Mouse (Mus musculus) T-helper 1 cell (primary cell): ENCODE data around the gene Snrpa1.

ENCODE experiments used
- in situ Hi-C: fragments of 300-600 bp; cut with MboI, MseI; formaldehyde crosslinking; loops from one replicate; pipeline ENCODE4 v1.15.1; 2025; ENCODE audit warnings: high pct_unique_total_duplicates

The Snrpa1 gene

DNA sequence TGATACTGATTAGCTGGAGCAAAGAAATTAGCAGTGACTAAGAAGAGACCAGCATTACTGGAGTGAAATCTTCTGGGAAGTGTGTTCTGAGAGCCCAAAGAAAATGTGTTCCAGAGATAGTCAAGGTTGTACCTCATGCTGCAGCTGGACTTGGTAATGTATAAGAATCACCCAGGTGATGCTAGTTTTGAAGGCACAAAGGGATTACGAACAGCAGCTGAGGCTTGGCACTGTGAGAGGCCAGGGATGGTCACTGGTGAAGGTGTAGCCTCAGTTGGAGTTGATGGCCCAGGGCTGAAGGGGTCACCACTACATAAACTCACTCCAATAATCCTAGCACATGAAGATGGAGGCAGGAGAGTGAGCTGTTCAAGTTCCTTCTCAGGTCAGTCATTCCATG, at the start of gene Snrpa1:
TSS of gene Snrpa1 (plus strand) at position 301 of the 400 bp plus-strand sequence.
- in situ Hi-C loops = loop anchor here (5.0 kb wide), 1 partner anchor 356 kb away; no protein-coding TSS in a partner anchor

DNA sequence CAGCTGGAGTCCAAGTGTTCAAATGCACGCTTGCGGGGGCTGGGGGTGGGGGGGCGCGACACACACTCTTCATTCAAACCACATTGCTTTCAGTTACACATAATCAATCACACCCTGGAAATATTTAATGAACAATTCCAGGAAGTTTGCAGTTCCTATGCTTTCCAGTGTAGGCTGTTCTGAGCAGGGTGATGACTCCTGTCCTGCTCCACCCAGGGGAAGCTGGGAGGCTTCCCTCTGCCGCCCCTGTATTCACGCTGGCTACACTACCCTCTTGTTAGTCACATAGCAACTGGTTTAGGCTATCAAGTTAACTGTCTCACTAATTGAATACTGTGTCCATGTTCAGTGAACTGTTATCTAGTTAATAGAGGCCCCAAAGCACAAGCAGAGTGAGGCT, 48.3 kb upstream of the Snrpa1 start:
- in situ Hi-C loops = loop anchor here (10.0 kb wide), 1 partner anchor 1864 kb away; no protein-coding TSS in a partner anchor

DNA sequence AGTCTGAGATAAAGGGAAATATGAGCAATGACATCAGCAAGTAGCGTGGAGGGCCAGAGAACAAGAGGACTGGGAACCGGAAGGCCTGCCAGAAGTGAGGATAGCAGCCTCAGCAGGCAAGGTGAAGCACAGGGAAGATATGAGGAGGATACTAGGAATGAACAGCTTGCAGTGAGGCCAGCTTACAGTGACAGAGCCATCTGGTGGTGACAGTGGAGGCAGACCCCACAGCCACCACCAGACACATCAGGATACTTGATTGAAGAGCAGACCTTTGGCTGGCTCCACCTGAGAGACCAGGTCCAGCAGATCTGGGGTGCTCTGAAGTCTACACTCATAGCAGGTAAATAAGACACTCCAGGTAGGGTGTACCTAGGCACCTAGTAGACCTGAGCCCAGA, 31.1 kb upstream of the Snrpa1 start:
- in situ Hi-C loops = no loop called here

DNA sequence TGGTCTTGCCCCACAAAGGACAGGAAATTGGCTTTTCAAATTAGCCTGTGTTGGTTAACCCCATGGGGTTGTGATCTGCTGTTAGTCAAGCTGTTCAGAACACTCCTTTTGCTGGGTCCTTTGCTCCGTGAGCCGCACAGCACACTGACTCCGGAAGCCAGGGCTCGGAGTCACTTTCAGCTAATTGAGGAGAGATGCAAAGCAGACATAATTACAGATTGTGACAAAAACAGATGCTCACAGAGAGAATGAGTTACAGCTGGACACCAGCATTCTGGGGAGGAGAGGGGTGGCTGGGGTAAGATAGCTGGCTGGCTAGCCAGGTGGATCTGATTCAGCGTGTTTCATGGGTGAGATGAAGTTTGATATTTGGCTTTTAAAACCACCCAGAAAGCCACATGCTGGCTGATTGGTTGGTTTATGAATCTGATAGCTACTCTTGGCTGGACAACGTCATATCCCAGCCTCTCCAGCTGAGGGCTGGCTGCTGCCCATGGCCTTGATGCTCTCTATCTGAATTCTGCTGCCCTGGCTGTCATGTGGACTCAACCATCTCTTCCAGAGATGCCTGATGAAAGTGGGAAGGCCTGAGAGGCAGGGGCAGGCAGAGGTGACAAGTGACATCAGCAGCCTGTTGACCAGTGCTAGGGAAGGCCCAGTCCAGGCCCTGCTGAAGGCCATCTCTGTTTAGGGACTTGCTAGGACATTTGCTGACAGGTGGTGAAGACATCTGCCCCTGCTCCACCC, 29.9 kb upstream of the Snrpa1 start:
- in situ Hi-C loops = no loop called here

DNA sequence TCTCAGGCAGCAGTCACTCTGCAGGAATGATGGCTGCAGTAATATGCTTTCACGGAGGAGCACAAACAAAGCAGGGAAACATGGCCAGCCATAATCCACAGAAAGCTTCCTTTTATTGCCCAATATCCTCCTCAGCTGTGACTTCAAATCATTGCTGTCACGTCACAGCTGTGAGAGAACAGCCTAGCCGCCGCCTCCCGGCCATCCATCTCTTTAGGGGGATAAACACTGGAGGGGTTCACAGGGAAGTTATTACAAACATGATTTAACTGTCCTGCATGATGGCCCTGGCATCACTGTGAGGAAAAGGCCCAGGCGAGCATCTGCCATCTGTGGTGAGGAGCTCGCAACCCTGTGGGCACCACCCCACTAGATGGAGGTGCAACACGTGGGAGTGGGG, 22.0 kb upstream of the Snrpa1 start:
- in situ Hi-C loops = no loop called here

DNA sequence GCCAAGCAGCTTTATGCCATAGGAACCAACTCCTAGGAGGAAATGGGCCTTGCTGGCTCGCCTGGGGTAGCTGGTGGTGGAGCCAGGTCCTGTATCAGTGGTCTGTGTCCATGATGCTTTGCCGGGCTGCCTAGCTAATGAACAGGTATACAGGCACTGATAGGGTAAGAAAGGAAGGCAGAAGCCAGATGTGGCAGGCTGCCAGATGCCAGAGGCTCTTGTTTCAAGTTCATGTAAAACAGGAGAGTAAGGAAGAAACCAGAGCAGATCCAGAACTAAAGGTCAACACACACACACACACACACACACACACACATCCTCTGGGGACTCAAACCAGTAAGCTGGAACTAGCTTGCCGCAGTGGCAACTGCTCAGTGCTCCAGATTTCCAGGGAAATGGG, 20.5 kb upstream of the Snrpa1 start:
- in situ Hi-C loops = no loop called here

DNA sequence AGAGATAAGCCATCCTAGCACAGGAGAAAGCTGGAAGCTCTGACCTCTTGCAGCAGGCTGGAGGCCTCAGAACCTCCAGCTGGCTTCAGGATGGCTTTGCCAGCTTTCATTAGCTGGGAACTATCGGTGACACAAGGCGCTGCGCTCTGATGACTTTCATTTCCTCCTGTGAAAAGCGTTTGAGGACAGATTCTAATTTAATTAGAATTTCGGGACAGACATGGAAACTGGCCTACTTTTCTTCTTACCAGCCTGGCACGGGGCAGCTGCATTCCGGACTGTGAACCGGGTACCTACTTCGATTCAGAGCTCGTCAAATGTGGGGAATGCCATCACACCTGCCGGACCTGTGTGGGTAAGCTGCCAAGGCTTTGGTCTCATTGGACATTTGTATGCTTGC, 20.1 kb upstream of the Snrpa1 start:
- in situ Hi-C loops = no loop called here

DNA sequence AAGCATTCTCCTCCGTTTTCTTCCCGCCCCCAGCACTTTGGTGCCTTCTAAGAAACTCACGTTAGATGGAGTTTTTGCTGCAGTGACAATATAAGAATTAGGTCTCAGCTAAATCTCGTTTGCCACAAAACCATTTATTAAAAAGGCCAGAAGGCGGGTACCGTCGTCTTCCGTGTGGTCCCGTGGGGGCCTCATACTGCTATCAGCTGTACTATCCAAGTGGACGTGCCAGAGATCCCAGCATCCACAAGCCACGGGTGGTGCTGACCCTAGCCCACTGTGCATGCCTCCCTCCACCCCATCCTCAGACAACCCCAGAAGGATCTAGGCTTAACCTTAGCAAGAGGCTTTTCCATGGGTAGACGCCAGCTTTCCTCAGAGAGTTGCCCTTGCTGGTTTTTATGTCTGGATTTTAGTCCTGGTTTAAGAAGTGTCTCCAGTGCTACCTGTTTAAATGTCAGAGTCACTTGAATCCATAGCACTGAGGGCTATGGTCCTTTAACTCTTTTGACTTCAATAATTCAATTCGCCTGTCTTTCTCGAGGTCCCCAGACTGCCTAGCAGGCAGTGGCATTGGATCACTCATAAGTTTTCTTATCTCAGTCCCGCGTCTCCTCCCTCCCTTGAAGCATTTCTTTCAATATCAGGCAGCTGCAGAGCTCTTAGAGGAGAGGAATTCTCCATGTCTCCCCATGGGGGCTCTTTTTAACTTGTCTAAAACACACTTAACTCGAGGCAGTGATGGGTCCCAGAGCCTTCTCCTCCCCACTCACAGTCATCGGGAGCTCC, 18.6 kb upstream of the Snrpa1 start:
- in situ Hi-C loops = no loop called here

DNA sequence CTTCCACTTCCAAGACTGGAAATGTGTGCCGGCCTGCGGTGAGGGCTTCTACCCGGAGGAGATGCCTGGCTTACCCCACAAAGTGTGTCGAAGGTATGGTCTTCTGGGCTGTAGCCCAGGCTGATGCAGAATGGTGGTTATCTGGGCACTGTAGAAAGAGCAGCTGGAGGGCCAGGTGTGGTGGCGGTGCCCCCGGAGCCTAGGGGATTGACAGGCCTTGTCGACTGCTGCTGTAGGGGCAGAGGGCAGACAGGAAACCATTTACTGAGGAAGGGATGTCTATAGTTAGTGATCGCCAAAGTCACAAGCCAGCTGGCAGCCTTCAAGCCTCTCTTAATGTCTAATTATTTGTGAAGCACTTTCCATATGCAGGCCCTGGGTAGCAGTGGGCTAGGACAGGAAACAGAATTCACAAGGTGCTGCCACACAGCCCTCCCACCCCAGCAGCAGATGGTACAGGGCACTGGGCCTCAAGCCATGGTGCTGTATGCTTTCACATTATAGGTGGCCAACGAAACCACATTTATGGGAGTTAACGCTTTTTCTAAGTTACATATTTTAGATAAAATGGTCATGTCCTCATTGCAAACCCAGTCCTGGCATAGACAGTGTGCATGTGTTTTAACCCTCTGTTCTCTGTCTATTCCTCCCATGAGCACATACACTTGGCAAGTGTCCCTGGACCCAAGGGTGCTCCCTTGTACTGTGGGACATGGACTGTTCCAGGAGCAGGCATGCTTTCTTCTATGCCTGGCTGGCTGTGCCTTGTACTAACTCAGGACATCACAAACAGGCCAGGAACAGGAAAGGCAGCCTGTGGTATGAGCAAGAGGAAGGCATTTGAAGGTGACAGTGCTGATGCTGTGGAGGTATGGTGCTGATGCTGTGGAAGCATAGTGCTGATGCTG, 15.0 kb upstream of the Snrpa1 start, which contains the start of gene Gm45213:
TSS of gene Gm45213 (plus strand) at position 51 of the 908 bp plus-strand sequence.
- in situ Hi-C loops = no loop called here

DNA sequence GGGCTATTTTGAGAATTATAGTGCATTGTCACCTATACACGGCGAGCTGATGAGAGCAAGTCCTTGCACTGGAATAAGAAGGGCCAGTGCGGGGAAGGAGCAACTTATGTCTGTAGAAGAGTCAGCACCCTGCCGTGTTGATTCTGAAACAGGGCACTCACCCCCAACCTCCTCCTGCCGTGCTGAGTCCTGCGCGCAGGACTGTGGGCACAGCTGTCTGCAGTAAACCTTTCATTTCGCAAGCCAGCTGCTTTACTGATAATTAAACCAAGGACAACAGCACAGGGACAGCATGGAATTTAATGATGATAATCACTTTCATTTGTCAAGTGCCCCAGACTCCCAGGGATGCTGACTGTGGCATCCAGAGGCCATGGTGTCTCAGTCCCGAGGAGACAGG, 14.2 kb upstream of the Snrpa1 start:
- in situ Hi-C loops = no loop called here

DNA sequence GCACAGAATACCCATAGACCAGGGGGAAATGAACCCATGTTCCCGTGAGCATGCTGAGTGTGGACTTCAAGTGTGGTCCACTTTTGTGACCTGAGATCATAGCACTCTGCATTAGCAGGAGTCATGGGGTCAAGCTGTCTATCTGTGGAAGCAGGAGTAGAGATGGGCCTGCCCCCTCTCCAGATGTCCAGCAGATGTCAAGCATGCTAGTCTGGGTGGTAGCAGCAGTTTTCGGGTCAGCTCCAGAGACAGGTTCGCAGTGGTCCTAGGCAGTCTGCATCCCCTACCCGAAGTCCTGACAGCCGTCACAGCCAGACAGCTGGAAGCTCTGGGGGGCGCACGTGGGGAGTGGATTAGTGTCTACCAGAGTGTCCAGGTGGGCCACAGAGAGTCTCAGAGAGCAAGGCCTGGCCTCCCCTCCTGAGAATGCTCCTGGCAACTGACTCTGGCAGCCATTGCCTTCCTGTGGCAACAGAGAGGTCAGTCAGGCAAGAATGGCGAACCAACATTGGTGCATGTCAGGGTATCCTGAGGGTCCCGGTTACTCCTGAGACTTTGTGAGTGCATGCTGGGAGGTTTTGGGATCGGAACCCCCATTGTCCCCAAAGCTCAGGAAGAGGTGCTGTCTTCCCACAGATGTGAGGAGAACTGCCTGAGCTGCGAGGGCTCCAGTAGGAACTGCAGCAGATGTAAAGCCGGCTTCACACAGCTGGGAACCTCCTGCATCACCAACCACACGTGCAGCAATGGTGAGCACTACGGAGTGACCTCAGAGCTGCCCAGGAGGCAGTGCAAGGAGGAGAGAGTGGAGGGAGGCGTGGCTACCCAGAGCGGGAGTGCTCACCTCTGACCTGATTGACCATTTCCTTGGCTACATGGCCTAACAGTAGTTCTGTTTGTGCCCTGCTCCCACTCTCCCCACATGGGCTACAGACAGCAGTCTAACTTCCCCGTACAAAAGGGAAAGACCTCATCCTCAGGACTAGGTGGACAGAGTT, 11.6 kb upstream of the Snrpa1 start:
- in situ Hi-C loops = no loop called here

DNA sequence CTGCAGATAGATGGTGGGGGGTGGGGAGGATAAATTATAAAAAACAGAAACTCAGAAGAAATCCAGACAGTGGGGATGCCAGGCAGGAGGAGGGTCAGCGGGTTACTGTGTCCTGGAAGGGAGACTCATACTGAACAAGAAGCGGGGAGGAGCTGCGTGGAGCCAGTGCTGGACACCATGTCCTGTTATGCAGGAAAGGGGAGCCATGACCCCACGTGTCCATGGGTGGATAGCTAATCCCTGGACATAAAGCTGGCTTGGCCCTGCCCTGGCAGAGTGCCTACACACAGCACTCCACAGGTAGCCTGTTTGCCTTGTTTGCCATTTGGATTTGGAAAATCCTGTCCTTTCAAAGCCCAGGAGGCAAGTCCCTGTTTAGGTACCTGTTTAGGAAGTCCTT, 10.8 kb upstream of the Snrpa1 start:
- in situ Hi-C loops = no loop called here

DNA sequence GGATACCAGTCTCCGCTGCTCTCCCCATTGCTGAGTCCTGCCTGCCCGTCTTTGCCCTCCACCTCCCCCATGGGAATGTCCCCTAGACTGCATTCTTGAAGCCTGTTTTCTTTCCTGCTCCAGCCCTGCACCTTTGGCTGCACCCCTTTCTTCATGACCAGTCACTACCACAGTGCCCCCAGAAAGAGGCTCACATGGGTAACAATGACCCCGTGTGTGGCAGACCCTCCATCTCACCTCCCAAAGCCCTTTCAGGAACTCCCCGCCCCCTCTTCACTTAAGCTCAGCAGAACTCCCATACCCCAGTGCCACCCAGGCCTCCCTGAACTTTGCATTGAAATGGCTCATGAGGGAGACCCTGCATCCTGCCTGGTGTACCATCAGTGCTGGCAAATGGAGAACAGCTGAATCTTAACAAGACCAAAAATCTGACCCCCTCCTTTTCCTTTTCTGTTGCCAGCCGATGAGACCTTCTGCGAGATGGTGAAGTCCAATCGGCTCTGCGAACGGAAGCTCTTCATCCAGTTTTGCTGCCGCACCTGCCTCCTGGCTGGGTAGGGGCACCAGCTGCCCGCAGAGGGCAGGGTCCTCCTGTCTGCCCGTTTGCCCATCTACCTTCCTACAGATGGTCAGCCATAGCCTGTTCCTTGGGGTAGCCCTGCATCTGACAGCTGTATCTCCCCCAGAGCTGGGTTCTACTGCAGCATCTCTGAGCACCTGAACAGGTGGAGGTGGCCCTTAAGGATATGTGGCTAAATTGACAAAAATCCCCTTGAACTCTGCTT, 10.2 kb upstream of the Snrpa1 start:
- in situ Hi-C loops = no loop called here

DNA sequence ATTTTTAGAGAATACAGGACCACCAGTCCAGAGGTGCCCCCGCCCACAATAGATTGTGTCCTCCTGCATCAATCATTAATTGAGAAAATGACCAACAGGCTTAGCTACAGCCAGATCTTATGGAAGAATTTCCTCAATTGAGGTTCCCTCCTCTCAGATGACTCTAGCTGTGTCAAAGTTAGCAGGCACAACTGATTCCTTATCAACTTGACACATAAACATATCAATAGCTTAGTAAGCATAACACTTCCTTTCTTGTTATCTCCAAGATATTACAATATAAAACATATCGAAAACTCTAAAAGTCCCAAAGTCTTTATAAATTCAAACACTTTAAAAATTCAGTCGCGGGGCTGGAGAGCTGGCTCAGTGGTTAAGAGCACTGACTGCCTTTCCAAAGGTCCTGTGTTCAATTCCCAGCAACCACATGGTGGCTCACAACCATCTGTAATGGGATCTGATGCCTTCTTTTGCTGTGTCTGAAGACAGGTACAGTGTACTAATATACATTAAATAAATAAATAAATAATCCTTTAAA, 4.8 kb upstream of the Snrpa1 start:
- in situ Hi-C loops = no loop called here

DNA sequence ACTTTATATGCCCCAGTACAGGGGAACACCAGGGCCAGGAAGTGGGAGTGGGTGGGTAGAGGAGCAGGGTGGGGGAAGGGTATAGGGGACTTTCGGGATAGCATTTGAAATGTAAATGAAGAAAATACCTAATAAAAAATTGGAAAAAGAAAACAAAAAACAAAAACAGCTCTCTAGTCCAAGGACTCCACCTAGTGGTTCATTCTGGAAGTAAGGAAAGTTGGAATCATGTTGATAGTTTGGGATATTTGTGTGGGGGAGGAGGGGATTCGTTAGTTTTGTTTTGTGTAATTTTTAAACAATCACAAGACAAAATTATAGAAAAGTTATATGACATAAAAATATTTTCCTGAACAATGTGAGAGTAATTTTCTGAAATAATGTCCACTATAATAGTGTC, 3.4 kb upstream of the Snrpa1 start:
- in situ Hi-C loops = loop anchor here (5.0 kb wide), 1 partner anchor 353 kb away; no protein-coding TSS in a partner anchor

DNA sequence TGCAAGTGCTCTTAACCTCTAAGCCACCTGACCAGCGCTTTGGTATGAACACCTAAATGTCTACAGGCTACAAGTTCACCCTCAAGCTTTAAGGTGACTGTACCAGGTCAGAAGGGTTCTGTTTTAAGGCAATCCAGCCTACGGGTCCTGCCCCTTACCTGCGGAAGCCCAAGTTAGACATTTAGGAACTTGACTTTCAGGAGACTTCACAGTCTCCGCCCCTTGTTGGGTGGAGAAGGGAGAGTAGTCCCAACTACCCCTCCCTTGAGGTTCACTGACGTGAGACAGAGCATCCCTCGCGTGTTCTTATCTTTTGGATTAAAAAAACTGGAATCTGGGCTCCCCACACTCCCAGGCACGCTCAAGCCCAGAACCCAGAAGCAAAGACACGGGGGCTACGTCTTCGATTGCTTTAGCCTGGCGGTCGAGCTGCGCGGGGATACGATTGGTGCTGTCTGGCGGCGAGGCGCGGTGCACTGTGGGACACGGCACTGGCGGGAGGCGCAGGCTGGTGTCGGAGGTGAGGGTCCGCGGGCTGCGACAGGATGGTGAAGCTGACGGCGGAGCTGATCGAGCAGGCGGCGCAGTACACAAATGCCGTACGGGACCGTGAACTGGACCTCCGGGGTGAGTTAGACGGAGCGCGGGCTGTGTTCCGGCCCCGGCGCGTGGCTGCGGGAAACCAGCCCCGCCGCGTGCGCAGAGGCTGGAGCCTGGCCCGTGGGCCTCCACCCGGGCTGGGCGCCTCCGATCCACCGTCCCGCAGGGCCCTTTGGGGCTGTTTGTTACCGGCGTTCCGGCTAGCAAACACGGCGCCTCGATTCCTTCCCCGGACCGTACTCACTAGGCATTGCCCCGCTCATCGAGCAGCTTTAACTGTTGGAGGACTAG, 1.5 kb downstream of the Snrpa1 start:
- in situ Hi-C loops = no loop called here

DNA sequence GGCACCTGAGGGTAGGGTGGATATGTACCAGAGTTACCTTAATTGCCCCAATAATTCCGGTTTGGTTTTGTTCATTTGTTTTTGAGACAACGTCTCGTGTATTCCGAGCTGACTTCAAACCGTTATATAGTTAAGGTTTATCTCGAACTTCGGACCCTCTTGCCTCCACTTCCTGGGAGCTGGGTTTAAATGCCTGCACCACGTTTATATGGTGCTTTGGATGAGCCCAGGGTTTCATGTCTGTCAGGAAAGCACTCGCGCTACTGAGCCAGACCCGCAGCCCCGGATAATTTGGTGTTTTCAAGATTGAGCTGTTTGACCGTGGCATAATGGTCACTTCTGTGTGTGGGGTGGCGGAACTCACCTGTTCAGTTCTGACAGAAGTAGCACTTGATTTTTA, 2.3 kb downstream of the Snrpa1 start:
- in situ Hi-C loops = no loop called here

DNA sequence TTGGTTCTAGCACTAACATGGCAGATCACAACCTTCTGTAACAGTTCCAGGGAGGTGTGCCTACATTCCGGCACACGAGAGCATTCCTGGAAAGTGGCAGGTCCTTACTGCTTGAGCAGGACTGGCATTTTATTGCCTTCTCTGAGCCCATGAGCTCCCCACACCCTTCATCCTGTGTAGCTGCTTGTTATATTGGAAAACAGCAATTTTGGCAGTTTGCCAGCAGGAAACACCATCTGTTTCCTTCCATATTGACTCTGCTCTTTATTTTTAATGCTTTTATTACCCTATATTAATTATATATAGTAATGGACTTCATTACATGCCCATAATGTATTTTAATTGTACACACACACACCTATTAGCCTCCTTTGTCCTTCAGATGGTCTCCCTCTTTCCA, 17.6 kb downstream of the Snrpa1 start:
- in situ Hi-C loops = no loop called here
